Mouse (Mus musculus) adrenal gland, adult 8-10 months (tissue): ENCODE measurements around the gene Fxr1. TPM values are rescaled to one million over a fixed set of nuclear protein-coding genes. Genes with fewer than 3 reads are reported as not detected.
"Not testable (repeated sequence)": the region's sequence is repeated elsewhere in the genome, so short reads cannot be mapped to it uniquely, and the experiment has no call there.

Experiments
- DNase-seq: peaks from one replicate; pipeline ENCODE4 v3.0.0; 2022
- total RNA-seq, 4 experiments: library from RNA; stranded (reverse); gene quantifications; 2 replicates each; pipeline ENCODE4 v1.2.4; 2022

Fxr1 gene
- 100 to 1,000 TPM; 113 to 132 (median 124) TPM for total RNA-seq

DNA sequence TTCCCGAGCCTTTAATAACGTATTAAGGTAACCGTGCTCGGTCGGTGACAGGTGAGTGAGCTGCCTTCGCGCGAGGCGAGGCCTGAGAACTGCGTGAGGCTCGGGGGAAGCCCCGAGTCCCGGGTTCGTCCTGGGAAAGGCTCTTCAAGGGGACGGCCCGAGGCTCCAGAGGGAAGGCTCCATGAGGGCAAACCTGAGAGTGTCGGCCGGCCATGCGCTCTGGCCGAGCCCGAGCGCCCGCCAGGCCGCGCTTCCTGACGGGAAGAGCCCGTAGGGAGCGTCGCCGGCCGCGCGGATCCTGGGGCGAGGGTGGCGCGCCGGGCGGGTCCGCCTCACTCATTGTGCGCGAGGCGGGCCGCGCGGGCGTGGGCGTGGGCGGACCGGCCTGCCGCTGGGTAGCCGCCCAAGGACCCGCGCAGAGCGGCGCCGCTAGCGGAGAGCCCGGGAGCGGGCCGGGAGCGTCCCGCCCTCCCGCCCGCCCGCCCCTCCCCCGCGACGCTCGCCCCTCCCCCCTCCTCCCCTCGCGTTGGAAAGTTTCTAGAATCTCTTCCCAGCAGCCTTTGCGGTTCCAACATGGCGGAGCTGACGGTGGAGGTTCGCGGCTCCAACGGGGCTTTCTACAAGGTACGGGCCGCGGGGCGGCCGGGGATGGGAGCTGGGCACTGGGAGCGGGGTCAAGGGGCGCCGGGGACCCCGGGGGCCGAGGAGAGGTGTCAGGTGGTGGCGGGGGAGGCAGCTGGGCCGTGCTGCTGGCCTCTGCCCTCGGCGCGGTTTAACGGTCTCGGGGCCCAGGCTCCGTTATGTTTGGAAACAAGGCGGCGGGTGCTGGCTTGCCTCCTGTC, at the start of gene Fxr1:
Fxr1 (plus strand) TSS at position 404 of the 842 bp plus-strand sequence.
- peak; percentile 82 for DNase-seq

DNA sequence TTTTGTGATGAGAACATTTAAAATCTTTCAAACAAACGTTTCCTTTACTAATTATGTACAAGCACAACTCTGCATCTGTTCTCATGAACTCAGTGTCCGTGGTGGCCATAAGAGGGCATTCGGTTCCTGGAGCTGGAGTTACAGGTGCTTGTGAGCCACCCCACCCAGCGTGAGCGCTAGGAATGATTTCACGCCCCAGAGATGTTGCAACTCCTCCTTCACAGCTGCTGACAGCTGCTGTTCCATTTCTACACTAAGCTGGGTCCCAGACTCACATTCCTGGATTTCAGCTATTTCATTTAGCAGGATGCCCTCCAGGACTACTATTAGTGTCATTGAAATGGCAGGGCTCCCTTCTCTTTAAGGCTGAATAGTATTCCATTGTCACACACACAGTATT, 40.3 kb upstream of the Fxr1 start:
- no peak for DNase-seq

- DNase-seq: no peak
These were observed 37.0 kb upstream of the Fxr1 start for GRCm38 (mm10) chr3:33982746-33983145.

GRCm38 (mm10) chr3:33989302-33989701, 30.4 kb upstream of the Fxr1 start:
- DNase-seq: peak; percentile 4

GRCm38 (mm10) chr3:33990451-33990850, 29.3 kb upstream of the Fxr1 start:
- DNase-seq: no peak

DNA sequence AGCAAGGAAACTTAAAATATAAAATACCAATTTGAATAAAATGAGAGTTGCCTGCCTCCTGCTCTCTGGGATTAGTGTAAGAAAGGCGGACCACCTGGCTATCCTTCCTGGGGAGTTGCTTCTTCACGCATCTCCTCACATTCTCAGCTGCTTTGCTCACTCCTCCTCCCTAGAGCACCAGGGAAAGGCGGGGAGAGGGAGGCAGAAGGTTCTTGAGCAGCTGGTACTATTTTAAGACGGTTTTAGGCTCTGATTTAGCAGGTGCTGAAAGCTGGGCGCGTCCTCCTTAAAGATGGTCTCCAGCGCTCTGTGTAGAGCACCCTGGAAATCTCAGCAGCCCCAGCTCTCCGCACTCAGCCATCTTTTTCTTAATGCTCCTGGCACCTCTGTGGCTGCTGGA, 28.8 kb upstream of the Fxr1 start:
- DNase-seq: no peak

GRCm38 (mm10) chr3:33993421-33994126, 26.2 kb upstream of the Fxr1 start:
- DNase-seq: no peak

DNA sequence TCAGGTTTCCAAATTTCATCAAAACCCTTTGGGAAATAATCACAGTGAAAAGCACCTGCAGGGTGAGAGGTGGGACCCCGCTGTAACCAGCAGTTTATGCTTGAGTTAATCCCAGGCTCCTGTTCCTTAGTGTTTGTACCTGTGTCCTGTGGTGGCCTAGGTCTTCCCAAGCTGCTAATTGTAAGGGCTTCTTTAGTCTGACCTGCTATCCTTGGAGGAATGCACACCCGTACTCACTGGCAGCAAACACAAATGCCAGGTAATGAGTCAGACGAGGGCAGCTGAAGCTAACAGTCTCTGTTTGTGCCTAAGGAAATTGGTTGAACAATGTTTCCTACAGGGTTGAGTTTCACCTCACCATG, 25.6 kb upstream of the Fxr1 start:
- no peak for DNase-seq

GRCm38 (mm10) chr3:34001691-34002090, 18.1 kb upstream of the Fxr1 start:
- not testable (repeated sequence) for DNase-seq

GRCm38 (mm10) chr3:34003860-34004259, 15.9 kb upstream of the Fxr1 start:
- DNase-seq: no peak

GRCm38 (mm10) chr3:34006301-34006700, 13.4 kb upstream of the Fxr1 start:
- DNase-seq: no peak

GRCm38 (mm10) chr3:34006824-34007223, 12.9 kb upstream of the Fxr1 start:
- no peak for DNase-seq

DNA sequence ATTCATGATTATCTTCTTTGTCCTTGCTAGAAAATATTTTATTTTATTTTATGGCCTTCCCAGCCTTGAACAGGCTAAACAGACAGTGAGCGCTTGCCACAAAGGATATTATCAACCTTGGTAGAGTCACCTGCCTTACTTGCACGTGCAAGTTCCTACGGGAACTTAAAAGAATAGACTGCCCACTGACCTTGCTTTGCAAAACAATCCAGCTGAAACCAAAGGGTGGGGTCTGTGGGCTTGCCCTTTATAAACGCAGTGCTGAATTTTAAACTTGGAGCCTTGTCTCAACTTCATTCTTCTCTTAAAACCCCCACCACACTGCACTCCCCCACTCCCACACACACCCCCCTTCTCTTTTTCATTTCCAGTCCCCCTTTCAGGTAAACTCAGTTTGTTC, 12.1 kb upstream of the Fxr1 start:
- DNase-seq: no peak

DNA sequence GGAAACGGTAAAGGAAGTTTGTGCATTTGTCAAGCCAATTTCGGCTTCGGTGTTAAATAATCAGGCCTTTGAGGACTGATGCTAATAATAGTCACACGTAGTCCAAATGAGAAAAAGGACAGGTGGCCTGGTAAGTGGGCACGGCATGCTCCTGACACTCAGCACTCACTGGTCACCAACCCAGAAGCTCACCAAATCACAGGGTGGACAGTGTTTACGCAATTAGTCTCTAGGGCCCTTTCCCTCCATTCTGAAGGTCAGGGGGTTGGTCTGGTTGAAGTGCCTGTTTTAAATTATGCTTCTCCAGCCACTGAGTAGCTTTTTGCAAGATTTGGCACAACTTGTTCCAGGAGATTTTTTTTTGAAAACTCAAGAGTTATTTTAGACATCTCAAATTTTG, 11.6 kb upstream of the Fxr1 start:
- DNase-seq: peak; percentile 52

DNA sequence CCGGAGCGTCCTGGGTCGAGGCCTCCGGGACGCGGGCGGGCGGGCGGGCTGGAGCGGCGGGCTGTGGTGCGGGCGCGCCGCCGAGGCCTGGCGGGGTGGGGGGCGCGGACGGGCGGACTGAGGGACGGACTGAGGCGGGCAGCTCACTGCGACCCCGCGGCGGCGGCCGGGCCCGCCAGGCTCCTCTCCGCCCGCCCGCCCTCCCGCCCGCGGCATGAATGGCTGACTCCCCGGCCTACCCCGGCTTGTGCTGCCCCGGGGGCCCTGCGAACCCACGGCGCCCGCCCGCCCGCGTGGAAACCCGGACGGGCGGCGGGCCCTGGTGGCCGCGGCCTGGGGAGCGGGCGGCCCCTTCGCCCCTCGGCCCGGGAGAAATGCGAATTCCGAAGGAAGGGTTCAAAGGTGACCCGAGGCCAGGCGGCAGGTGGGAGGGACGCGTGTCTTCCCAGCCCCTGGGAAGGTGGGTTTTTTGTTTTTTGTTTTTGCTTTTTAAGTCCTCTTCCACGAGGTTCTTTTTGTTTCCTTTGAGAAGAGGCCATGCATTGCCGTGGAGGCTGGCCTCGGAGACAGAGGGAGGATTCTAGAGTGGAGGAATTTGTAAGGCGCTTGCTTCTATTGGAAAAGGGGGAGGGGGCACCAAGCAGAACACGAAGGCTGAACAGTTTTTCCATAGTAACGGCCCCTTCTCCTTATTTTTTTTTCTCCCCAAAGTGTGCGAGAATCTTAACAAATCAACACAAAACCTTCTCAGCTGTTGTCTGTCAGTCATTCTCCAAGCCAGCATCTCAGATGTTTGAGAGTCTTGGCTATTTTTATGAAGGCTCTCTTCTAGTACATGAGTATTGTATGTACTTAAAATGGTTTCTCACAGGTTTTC, 877 bp downstream of the Fxr1 start:
- DNase-seq: no peak

- DNase-seq: no peak
These were observed 1.6 kb downstream of the Fxr1 start for GRCm38 (mm10) chr3:34021259-34021828.

GRCm38 (mm10) chr3:34028935-34029334, 9.2 kb downstream of the Fxr1 start:
- no peak for DNase-seq

GRCm38 (mm10) chr3:34030601-34031000, 10.9 kb downstream of the Fxr1 start:
- no peak for DNase-seq

- no peak for DNase-seq
These were observed 14.1 kb downstream of the Fxr1 start for GRCm38 (mm10) chr3:34033720-34034364.

- DNase-seq: no peak
These were observed 15.1 kb downstream of the Fxr1 start for GRCm38 (mm10) chr3:34034803-34035202.

DNA sequence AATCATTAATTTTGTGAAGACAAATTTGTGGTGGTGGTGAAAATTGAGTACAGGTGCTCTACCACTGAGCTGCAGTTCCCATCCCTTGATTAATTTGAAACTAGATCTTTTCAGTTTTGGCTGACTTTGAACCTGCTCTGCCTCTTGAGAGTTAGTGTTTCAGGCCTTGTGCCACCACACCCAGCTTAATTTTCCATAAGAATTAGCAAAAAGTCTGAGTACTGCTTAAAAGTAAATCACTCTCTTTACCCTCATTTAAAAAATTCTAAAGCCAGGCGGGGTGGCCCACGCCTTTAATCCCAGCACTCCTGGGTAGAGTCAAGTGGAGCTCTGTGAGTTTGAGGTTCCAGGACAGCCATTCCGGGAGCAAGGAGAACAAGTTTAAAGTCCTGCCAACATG, 16.0 kb downstream of the Fxr1 start:
- DNase-seq: no peak

- no peak for DNase-seq
These were observed 22.2 kb downstream of the Fxr1 start for GRCm38 (mm10) chr3:34041990-34042389.
